Mouse (Mus musculus) left cerebral cortex, postnatal 36 days (tissue): ENCODE results near the gene March4. TPM values are rescaled to one million over a fixed set of nuclear protein-coding genes. Genes with fewer than 3 reads are reported as not detected.

Experiments used
- DNase-seq, 2 experiments: peaks; one replicate each; pipeline ENCODE4 v3.0.0; 2021 to 2022; ENCODE audit warnings: low spot score in 2 of 2, mixed read lengths in 1 of 2
- intact Hi-C: fragments of 180-260 bp; cut with DNase I; formaldehyde crosslinking; loops from one replicate; pipeline ENCODE4 v1.15.1; 2025
- total RNA-seq, 2 experiments: library from RNA; stranded (reverse); gene quantifications; 2 replicates each; pipeline ENCODE4 v1.2.3; 2021

The March4 gene
- total RNA-seq, 2 experiments from 2014 or later = 17.5 to 20.4 TPM

DNA sequence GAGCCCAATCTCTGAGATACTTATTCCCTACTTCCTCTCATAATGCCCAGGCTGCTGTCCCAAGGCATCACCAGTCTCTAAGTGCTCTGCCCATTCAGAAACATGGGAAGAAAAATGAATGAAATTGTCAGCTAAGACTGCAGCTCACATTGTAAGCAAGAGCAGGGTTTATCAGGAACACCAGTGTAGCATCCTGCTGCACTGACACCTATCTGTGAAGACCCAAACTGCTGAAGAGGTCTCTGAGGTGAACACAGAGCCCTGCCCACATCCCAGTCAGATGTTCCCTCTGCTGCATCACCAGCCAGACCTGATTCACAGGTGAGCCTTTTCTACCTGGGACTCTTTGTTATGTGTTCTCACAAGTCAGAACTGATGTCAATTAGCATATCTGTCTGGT is 3.3 kb downstream of the March4 start:
- DNase-seq = no peak
- intact Hi-C loops = no loop called here

DNA sequence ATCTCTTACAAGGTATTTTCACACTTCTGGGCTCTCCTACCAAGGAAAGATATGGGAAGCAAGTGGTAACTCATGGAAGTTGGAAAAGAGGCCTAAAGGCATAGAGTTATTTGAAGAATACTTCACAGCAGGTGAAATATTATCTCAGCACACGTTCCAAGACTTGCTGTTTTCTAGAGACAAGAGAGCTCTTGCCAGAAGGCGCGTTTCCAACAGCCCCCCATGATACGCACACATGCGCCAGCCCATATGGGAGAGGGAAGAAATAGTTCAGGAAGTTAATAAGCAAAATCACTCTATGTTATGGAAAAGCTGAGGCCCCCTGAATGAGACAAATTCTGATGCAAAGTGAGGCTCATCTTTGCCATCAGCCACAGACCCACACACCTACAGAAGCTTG is 3.8 kb downstream of the March4 start:
- intact Hi-C loops = no loop called here

GRCm38 (mm10) chr1:72530516-72531196 is 6.1 kb downstream of the March4 start:
- intact Hi-C loops = no loop called here
- DNase-seq = no peak

More for the DNA sequence above, 3.8 kb downstream of the March4 start:
- no peak for DNase-seq

- intact Hi-C loops = no loop called here
These were observed 7.5 kb downstream of the March4 start for GRCm38 (mm10) chr1:72529192-72529591.

DNA sequence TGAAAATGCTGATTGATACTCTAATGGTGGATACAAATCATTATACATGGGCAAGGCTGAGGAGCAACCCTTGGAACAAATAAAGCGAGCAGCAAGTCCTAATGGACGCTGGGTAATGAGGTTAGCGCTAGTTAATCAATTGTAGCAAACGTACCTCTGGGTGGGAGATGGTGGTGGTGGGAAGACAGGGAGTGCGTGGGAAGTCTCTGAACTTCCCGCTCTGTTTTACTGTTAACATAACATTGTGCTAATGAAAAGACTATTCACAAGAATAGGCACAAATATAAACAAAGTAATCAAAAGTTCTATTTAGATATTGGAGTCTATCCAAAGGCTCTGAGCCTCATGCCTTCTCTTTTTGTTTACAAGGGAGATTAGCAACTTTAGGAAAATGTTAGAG is 13.1 kb downstream of the March4 start:
- DNase-seq = no peak
- intact Hi-C loops = no loop called here

More at GRCm38 (mm10) chr1:72529192-72529591, 7.5 kb downstream of the March4 start:
- no peak for DNase-seq

- no peak for DNase-seq
- intact Hi-C loops = no loop called here
These were observed 25.8 kb downstream of the March4 start for GRCm38 (mm10) chr1:72510778-72511520.

DNA sequence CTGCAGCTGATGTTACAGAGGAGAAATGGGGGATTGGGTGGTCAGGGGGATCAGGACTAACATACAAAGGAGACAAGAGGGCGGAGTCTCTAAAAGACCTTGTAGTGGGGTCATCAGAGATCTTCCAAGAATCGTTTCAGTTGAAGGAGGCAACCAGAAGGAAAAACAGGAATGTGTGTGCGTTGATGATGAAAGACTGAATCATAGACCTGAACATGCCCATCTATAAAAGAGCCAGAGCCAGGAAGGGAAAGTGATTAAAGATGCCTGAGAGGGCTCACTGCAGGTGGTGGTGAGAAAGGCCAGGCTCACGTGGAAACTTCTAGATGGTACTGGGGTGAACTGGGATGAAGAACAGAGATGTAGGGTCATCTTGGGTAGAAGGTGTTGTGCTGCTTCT is 27.2 kb downstream of the March4 start:
- intact Hi-C loops = no loop called here

DNA sequence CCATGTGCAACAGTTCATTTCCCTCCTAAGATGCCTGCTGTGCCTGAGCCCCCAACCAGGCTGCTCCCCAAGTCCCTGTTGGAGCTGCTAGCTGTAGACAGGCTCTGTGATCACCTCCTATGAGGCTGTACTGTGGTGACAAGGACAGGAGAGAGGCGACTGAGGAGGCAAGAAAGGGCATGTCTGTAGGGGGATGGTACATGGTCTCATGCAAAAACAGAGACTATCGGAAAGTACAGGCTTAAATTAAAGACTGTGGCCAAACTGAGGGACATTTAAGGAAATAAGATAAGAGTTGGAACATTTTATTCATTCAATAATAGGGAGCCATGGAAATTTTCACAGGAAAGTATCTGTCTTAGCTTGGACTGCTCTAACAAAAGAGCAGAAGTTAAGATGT is 29.1 kb downstream of the March4 start:
- no peak for DNase-seq
- intact Hi-C loops = no loop called here

More for the DNA sequence above, 27.2 kb downstream of the March4 start:
- no peak for DNase-seq

DNA sequence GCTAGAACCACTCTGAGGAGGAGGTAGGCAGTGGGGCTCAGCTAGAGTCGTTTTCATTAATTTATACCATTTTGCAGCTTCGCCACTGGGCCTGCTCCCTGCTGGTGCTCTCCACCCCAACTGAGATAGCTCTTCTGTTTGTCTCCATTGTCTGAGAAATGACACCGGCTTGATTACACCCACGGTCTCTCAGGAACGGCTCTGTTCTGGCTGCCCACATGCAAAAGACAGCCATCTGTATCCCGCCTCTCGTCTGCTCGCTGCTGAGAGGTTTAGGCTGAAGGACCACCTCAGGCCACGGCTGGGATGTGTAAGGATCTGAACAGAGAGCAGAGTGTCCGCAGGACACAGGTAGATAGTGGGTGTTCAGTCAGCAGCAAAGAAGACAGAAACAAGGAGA is 30.5 kb downstream of the March4 start:
- intact Hi-C loops = no loop called here
- DNase-seq = peak; percentile 36 to 52

- intact Hi-C loops = no loop called here
- DNase-seq = no peak
These were observed 39.1 kb downstream of the March4 start for GRCm38 (mm10) chr1:72497609-72498008.

GRCm38 (mm10) chr1:72493454-72493853 is 43.3 kb downstream of the March4 start:
- intact Hi-C loops = no loop called here
- DNase-seq = no peak

GRCm38 (mm10) chr1:72492666-72493065 is 44.1 kb downstream of the March4 start:
- DNase-seq = peak in 1 of 2 experiments; percentile 22

DNA sequence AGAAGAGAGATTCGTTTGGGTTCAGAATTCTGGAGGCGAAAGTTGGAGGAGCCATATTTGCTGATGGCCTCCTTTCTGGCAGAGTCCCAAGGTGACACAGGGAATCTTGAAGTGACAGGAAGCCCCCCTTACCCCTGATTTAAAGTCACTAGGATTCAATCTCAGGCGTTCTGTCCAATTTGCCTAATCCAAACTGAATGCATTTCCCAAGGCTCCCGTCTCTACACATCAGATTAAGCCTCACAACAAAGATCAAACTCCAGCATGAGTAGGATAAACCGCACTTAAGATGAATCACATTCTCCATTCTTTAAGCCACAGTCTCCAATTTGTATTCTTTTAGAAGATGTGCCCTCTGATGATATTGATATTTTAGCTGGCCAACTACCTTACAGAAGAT is 45.4 kb downstream of the March4 start:
- intact Hi-C loops = no loop called here

More at GRCm38 (mm10) chr1:72492666-72493065, 44.1 kb downstream of the March4 start:
- intact Hi-C loops = no loop called here

DNA sequence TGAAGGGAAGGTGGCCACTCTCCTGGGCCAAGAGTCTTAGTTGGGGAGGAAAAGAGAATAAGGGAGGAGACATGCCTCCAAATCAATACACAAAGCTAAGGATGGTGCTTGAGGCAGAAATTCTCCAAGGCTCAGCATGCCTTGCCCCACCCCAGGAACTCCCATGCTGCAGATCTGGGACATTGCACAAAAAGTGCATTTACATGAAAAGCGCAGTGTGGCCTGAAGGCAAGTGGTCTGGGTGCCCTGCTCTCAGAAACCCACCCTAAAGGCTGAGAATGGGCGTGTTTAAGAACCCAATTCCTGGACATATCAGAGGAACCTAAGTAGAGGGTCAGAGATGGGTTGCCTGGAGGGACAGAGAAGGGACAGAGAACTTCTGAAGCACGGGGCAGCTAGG is 45.9 kb downstream of the March4 start:
- intact Hi-C loops = no loop called here

More for the DNA sequence above, 45.4 kb downstream of the March4 start:
- no peak for DNase-seq

GRCm38 (mm10) chr1:72490193-72490592 is 46.5 kb downstream of the March4 start:
- DNase-seq = no peak
- intact Hi-C loops = no loop called here

More for the DNA sequence above, 45.9 kb downstream of the March4 start:
- no peak for DNase-seq

DNA sequence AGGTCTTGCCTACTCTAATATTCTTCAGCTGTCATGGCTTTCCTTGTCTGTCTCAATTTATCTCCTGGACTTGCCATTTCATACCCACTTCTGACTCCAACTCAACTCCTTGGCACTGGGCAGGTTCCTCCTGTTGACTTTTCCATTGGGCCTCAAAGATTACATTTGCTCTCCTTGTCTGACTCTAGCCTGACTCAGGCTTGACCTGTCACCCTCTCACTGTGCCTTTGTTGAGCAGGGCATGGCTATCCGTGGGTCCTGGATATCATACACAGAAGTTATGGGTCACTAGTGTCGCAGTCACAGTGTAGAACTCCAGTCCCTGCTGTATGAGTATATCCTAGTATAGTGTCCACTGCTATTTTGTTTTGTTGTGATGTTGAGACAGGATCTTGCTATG is 60.1 kb downstream of the March4 start:
- intact Hi-C loops = no loop called here
- DNase-seq = no peak

DNA sequence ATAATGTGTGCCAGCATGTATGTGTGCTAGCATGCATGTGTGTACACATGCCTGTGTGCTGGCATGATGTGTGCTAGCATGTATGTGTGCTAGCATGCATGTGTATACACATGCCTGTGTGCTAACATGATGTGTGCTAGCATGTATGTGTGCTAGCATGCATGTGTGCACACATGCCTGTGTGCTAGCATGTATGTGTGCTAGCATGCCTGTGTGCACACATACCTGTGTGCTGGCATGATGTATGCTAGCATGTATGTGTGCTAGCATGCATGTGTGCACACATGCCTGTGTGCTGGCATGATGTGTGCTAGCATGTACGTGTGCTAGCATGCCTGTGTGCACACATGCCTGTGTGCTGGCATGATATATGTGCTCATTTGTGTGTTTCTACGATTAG is 67.7 kb downstream of the March4 start:
- no peak for DNase-seq
- intact Hi-C loops = no loop called here

DNA sequence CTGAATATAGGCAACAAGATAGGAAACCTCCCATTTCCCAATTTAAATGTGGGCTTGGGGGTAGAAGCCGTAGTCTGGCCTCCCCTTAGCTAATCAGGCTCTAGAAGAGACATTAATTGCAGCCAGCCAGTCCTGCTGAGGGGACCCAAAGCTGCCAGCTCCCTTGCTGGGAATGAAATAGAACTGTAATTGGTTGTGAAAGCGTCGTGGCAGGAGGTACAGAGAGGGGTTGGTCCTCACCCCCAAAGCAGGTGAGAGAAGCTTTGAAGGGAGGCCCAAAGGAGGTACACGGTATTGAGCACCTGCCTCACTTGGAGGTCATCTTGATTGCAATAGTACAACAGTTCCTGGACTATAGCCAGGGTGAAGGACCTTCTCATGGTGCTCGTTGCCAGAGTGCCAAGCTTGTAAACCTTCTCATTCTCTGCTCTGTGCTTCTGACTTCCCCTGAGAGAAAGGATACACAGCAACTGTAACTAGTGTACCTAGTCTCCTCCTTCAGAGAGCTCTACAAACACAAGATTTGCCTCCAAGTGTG is 68.2 kb downstream of the March4 start:
- no peak for DNase-seq
- intact Hi-C loops = no loop called here

DNA sequence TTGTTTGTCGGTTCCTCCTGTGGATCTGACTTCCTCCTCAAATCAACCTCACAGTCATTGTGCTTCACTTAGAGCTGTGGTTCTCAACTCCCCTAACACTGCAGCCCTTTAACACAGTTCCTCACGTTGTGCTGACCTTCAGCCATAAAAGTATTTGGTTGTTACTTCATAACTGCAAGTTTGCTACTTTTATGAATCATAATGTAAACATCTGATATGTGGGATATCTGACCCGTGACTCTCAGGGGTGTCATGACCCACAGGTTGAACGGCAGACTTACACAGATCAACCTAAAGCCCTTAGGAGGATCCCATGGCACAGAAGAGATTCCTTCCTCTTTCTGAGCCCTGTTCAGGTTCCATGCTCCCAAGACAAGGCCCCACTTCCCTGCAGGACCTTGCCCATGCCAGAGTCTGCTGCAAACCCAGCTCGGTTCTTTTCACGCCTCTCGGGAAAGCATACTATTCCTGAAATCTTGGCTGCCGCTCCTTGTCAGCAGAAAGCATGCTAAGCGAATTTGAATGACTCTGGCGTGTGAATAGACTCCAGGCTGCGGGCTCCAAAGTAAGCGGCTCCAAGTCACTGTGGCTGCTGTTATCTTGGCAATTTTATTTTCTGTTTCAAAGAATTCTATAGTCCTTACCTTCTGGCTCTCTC is 71.7 kb downstream of the March4 start:
- intact Hi-C loops = no loop called here
- peak; percentile 35 to 41 for DNase-seq

- DNase-seq = no peak
These were observed 74.2 kb downstream of the March4 start for GRCm38 (mm10) chr1:72462516-72462915.

More at GRCm38 (mm10) chr1:72462516-72462915, 74.2 kb downstream of the March4 start:
- intact Hi-C loops = no loop called here
